Mouse (Mus musculus): ENCODE measurements around the gene Gltpd2.

The Gltpd2 gene

GRCm38 (mm10) chr11:70563470-70564275 lies 44.7 kb downstream of the Gltpd2 start:
- DNase-seq (ENCODE audit: low spot score), result no peak

- DNase-seq (ENCODE audit: low spot score), result no peak
Observed at GRCm38 (mm10) chr11:70564276-70564873, 45.4 kb downstream of the Gltpd2 start.

GRCm38 (mm10) chr11:70566586-70566985 lies 47.6 kb downstream of the Gltpd2 start:
- no peak for DNase-seq (ENCODE audit: low spot score)

Data from spleen, adult 12 weeks (tissue).